In the genomic region with DNA sequence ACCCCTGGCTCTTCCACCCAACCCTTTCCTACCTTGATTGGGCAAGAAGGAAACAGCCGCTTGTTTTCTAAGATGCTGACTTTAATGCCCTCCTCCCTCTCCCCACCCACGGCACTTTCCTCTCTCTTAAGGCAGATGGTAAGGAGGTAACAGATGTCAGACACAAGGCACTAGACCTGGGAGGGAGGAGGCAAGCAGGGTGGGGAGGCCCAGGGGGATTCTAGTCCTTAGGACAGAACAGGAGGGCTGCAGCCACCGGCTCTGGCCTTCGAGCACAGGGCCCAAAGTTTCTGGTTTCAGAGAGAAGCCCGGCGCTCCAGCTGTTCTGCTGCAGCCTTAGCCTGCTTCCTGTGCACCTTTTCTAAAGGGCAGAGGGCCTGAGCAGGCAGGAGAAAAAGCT, we compare ENCODE assay signal across 19 mouse cellular contexts.
DNase-seq lines count a peak whose midpoint lies in the region; ATAC-seq lines count a peak whose summit lies in the region.
"Had no signal": no experiment of that assay in that cellular context is flagged by ENCODE, and none has a peak within 500 bp of the region (broad histone marks: within the 10 kb centered on the region; RNA-seq: fewer than 3 reads in every experiment).

No protein-coding gene starts in this region.

- ATAC-seq in CD4-positive, CD25-positive, alpha-beta regulatory T cell, adult 4 months, result no peak
- ATAC-seq in hindbrain, embryonic 12.5 days (ENCODE audit: low FRiP score), result no peak
- ATAC-seq in hindbrain, embryonic 14.5 days (ENCODE audit: low FRiP score), result no peak
- ATAC-seq in neural tube, embryonic 11.5 days (ENCODE audit: insufficient read depth, low FRiP score, low TSS enrichment), result no peak
- ATAC-seq: forebrain, embryonic 14.5 days; lung, postnatal 0 days had no signal

- 44% methylated on average over 6 of the region's 6 CpGs for WGBS in hindbrain, embryonic 12.5 days
- WGBS in hindbrain, embryonic 14.5 days, result 52% methylated on average over 6 of the region's 6 CpGs
- WGBS in neural tube, embryonic 11.5 days, result 38% methylated on average over 6 of the region's 6 CpGs

- no peak overlapping the region for H3K9ac ChIP-seq in hindbrain, embryonic 12.5 days
- no peak overlapping the region for H3K9ac ChIP-seq in hindbrain, embryonic 14.5 days
- no peak overlapping the region for H3K9ac ChIP-seq in neural tube, embryonic 11.5 days (ENCODE audit: low read length)

- peak overlapping the region; percentile 23; the same call in 1 of the 2 replicates for H3K27ac ChIP-seq in hindbrain, embryonic 12.5 days
- H3K27ac ChIP-seq in hindbrain, embryonic 14.5 days, result no peak overlapping the region
- H3K27ac ChIP-seq in neural tube, embryonic 11.5 days (ENCODE audit: low read depth, low read length), result 0 out of 2 replicates have a peak overlapping the region, but pooled peaks have one; percentile 39

- H3K4me2 ChIP-seq in hindbrain, embryonic 12.5 days (replicated peaks), result no peak overlapping the region
- H3K4me2 ChIP-seq in hindbrain, embryonic 14.5 days (replicated peaks), result no peak overlapping the region
- H3K4me2 ChIP-seq in neural tube, embryonic 11.5 days (ENCODE audit: low read depth), result no peak overlapping the region

- H3K36me3 ChIP-seq in hindbrain, embryonic 12.5 days, result no peaks in the 10 kb centered on the region
- H3K36me3 ChIP-seq in hindbrain, embryonic 14.5 days (replicated peaks; ENCODE audit: control insufficient read depth, insufficient read depth), result no peaks in the 10 kb centered on the region
- no peaks in the 10 kb centered on the region for H3K36me3 ChIP-seq in neural tube, embryonic 11.5 days (ENCODE audit: control insufficient read depth, insufficient read depth, low read length)

- H3K9me3 ChIP-seq in hindbrain, embryonic 12.5 days (replicated peaks), result no peaks in the 10 kb centered on the region
- H3K9me3 ChIP-seq in hindbrain, embryonic 14.5 days (ENCODE audit: control insufficient read depth, low read length), result no peaks in the 10 kb centered on the region
- H3K9me3 ChIP-seq in neural tube, embryonic 11.5 days (ENCODE audit: control insufficient read depth, low read length), result no peaks in the 10 kb centered on the region

- no peak overlapping the region for H3K4me3 ChIP-seq in hindbrain, embryonic 12.5 days
- H3K4me3 ChIP-seq in hindbrain, embryonic 14.5 days (replicated peaks; ENCODE audit: low read length), result no peak overlapping the region
- no peak overlapping the region for H3K4me3 ChIP-seq in neural tube, embryonic 11.5 days (ENCODE audit: low read depth, low read length)

- peaks cover 3% of the 10 kb centered on the region; the same call in 1 of the 2 replicates for H3K27me3 ChIP-seq in hindbrain, embryonic 12.5 days
- H3K27me3 ChIP-seq in hindbrain, embryonic 14.5 days (ENCODE audit: control insufficient read depth, insufficient read depth, low read length), result no peaks in the 10 kb centered on the region
- H3K27me3 ChIP-seq in neural tube, embryonic 11.5 days (ENCODE audit: control insufficient read depth, insufficient read depth, low read length), result no peaks in the 10 kb centered on the region

- H3K4me1 ChIP-seq in hindbrain, embryonic 12.5 days, result peaks cover 23% of the 10 kb centered on the region
- peaks cover 6% of the 10 kb centered on the region for H3K4me1 ChIP-seq in hindbrain, embryonic 14.5 days (replicated peaks; ENCODE audit: control insufficient read depth, insufficient read depth, low read length)
- peaks cover 10% of the 10 kb centered on the region for H3K4me1 ChIP-seq in neural tube, embryonic 11.5 days (ENCODE audit: control insufficient read depth, insufficient read depth, low read length)

- DNase-seq in CD4-positive, CD25-positive, alpha-beta regulatory T cell, adult 2 months (ENCODE audit: low read depth, low spot score), result peak; percentile 34
- DNase-seq in hindbrain, embryonic 14.5 days (ENCODE audit: low spot score), result no peak
- DNase-seq in neural tube, embryonic 11.5 days (ENCODE audit: low spot score), result no peak
- no peak for DNase-seq in neural tube, embryonic 10.5 days (ENCODE audit: extremely low spot score, low spot score)
- DNase-seq in naive thymus-derived CD4-positive, alpha-beta T cell, adult 2 months (ENCODE audit: low read depth), result peak; percentile 53
- DNase-seq in spleen, postnatal 14 days (ENCODE audit: low spot score in 2 of 2), result no peak
- DNase-seq: adrenal gland, postnatal 36 days; cerebellum, adult 11-12 months; cerebellum, postnatal 25 days; embryo, embryonic 11 days; gastrocnemius, postnatal 36 days; kidney, adult 2 months; kidney, postnatal 36 days; layer of hippocampus, adult 9-11 months; liver had no signal

Comparison
In these comparisons a context has a peak if more than half of its experiments do, and no peak if none do; other contexts are left out.
1. DNase-seq: peak in CD4-positive, CD25-positive, alpha-beta regulatory T cell, adult 2 months (single experiment) and naive thymus-derived CD4-positive, alpha-beta T cell, adult 2 months (single experiment); none in hindbrain, embryonic 14.5 days (single experiment), neural tube, embryonic 11.5 days (single experiment), neural tube, embryonic 10.5 days (single experiment) and spleen, postnatal 14 days (0 of 2).